Mouse (Mus musculus) hindbrain, postnatal 0 days (tissue): ENCODE results near the gene H2-DMb2. TPM values are rescaled to one million over a fixed set of nuclear protein-coding genes. Genes with fewer than 3 reads are reported as not detected.
A peak's percentile ranks its signal among the peaks of the same experiment; 100 is the strongest.

Experiments
- ATAC-seq: fragments of 200-750 bp; cut with Nextera tagmentation; 2 replicates; pipeline ENCODE4 v1.8.0; 2017; ENCODE audit warnings: mild to moderate bottlenecking, moderate TSS enrichment, moderate library complexity
- DNase-seq: peaks from one replicate; pipeline ENCODE4 v3.0.0-alpha.2; 2015; ENCODE audit warnings: low spot score
- H3K27ac ChIP-seq: fragments of 300-500 bp; sonication (generic); 2 replicates; pipeline ENCODE4 v1.5.1; 2014; ENCODE audit warnings: mild to moderate bottlenecking
- H3K27me3 ChIP-seq: fragments of 300-500 bp; sonication (generic); 2 replicates; pipeline ENCODE4 v1.6.1; 2014; ENCODE audit warnings: low read length, mixed read lengths; ENCODE audit not compliant: insufficient read depth
- H3K36me3 ChIP-seq: fragments of 300-500 bp; sonication (generic); 2 replicates; pipeline ENCODE4 v1.6.1; 2014; ENCODE audit warnings: low read length, mixed read lengths; ENCODE audit not compliant: insufficient read depth
- H3K4me1 ChIP-seq: fragments of 300-500 bp; sonication (generic); 2 replicates; pipeline ENCODE4 v1.6.1; 2014; ENCODE audit warnings: antibody characterized with exemption, low read length, mixed read lengths; ENCODE audit not compliant: insufficient read depth
- H3K4me2 ChIP-seq: fragments of 300-500 bp; sonication (generic); 2 replicates; pipeline ENCODE4 v1.6.1; 2014; ENCODE audit warnings: low read depth, mild to moderate bottlenecking, low read length, moderate library complexity, mixed read lengths
- H3K4me3 ChIP-seq: fragments of 300-500 bp; sonication (generic); 2 replicates; pipeline ENCODE4 v1.5.1; 2014; ENCODE audit warnings: low read length
- H3K9ac ChIP-seq: fragments of 300-500 bp; sonication (generic); replicated peaks from 2 replicates; pipeline ENCODE4 v1.6.1; 2014; ENCODE audit warnings: mild to moderate bottlenecking, low read length, moderate library complexity, mixed read lengths
- H3K9me3 ChIP-seq: fragments of 300-500 bp; sonication (generic); 2 replicates; pipeline ENCODE4 v1.6.1; 2016; ENCODE audit warnings: low read length, mixed read lengths
- CTCF ChIP-seq: IDR thresholded peaks from 2 replicates; pipeline ENCODE4 v1.5.1; 2016; ENCODE audit warnings: antibody characterized with exemption, control low read depth, low read depth
- WGBS: fragments of 180-500 bp; shearing (Covaris S2); extraction: QIAGEN DNeasy Blood & Tissue Kit; methylation state at CpG from one replicate; pipeline ENCODE4 v1.1.7; 2014; 5-methylcytosine and 5-hydroxymethylcytosine counted together
- polyA plus RNA-seq: library from polyadenylated mRNA; unstranded; fragments of >200 nt; fragmentation: Nextera tagmentation; extraction: Ambion mirVana; gene quantifications from 2 replicates; pipeline ENCODE4 v1.2.1, GENCODE M21; 2015
- total RNA-seq: library from RNA; depleted of rRNA; stranded (reverse); fragments of >200 nt; gene quantifications from 2 replicates; pipeline ENCODE4 v1.2.3, GENCODE M21; 2014

H2-DMb2 gene
- total and polyA plus RNA-seq, 2 experiments from 2014 or later, result 0.16 to 0.58 TPM

GRCm38 (mm10) chr17:34127475-34127874 is 15.6 kb upstream of the H2-DMb2 start:
- H3K27me3 ChIP-seq, result no peaks in the 10 kb centered on the region
- no peak overlapping the region for H3K4me2 ChIP-seq
- 32% methylated on average over 6 of the region's 6 CpGs for WGBS
- H3K27ac ChIP-seq, result no peak overlapping the region
- DNase-seq (no peak), ATAC-seq (no peak)
- H3K9ac ChIP-seq, result no peak overlapping the region
- no peaks in the 10 kb centered on the region for H3K4me1 ChIP-seq
- no peaks in the 10 kb centered on the region for H3K9me3 ChIP-seq
- H3K4me3 ChIP-seq, result no peak overlapping the region
- H3K36me3 ChIP-seq, result no peaks in the 10 kb centered on the region
- TF ChIP-seq CTCF, result no peak

DNA sequence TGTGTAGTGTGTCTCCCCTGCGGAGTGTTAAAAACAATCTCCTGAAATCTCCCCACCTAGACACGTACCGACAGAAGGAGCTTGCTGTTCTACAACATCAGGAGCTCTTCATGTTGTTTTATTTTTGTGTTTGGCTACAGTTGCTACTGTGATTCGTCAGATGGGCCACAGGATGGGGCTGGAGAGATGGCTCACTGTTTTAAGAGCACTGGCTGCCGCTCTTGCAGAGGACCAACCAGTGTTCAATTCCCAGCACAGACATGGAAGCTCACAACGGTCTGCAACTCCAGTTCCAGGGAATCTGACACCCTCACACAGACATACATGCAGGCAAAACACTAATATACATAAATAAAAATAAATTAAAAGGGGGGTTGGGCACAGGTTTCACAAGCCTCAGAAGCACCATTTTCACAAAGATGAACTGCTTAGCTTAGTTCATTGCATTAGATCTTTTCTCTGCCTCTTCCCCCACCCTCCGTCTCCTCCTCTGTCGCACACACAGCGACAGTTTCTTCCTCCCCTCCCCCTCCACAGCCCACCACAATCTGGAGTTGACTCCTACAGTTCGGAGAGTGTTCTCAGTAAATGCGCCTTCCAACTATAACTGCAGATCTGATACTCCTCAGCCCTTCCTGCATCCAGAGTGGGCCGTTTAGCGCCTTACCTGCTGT is 14.7 kb upstream of the H2-DMb2 start:
- no peaks in the 10 kb centered on the region for H3K36me3 ChIP-seq
- WGBS, result 22% methylated on average over 13 of the region's 13 CpGs
- DNase-seq, result peak; percentile 30
- no peak overlapping the region for H3K4me3 ChIP-seq
- no peaks in the 10 kb centered on the region for H3K9me3 ChIP-seq
- H3K4me1 ChIP-seq, result no peaks in the 10 kb centered on the region
- H3K27ac ChIP-seq, result no peak overlapping the region
- H3K27me3 ChIP-seq, result no peaks in the 10 kb centered on the region
- no peak overlapping the region for H3K9ac ChIP-seq
- H3K4me2 ChIP-seq, result peak overlapping the region; percentile 1; the same call in 1 of the 2 replicates
- ATAC-seq, result peak; percentile 15; the same call in 1 of the 2 replicates
- TF ChIP-seq CTCF, result peak; percentile 42

DNA sequence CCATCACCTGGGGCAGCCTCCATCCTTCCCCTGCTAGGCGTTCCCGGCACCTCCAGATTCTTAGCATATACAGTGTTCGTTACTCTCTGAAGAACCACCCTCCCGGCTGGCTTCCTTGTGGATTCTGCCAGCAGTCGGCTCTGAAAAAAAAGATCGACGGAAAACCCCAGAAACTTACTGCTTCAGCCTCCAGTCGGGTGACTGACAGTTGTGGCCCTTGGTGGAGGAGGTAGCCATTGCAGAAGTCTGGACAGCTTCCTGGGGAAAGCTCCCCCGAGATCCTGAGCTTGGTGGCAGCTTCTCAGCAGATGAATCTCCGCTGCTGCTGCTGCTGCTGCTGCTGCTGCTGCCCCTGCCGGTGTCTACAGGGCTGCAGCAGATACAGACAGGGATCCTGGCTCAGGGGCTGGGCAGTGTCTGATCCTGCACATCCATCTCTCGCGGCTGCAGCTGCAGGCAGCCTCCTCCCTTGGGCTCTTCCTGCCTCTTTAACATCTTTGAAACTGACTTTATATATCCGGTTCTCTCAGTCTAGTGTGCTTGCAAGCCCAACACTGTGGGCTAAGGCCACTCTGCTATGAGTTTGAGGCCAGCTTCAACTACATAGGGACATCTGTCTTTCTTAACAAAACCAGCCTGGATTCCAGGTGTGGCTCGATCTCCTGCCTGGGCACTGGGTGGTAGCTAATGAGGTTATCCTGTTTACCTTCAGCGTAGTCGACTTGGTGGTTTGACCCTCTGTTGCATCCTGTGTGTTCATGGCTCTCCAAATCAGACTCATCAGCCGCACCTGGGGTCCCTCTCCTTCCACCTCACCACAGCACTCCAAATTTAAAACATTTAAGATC is 13.9 kb upstream of the H2-DMb2 start:
- peak; percentile 39; the same call in 1 of the 2 replicates for TF ChIP-seq CTCF
- H3K4me2 ChIP-seq, result peak overlapping the region; percentile 1; the same call in 1 of the 2 replicates
- H3K36me3 ChIP-seq, result no peaks in the 10 kb centered on the region
- 21% methylated on average over 18 of the region's 18 CpGs for WGBS
- no peaks in the 10 kb centered on the region for H3K4me1 ChIP-seq
- no peaks in the 10 kb centered on the region for H3K9me3 ChIP-seq
- H3K27ac ChIP-seq, result no peak overlapping the region
- H3K27me3 ChIP-seq, result no peaks in the 10 kb centered on the region
- H3K9ac ChIP-seq, result no peak overlapping the region
- H3K4me3 ChIP-seq, result no peak overlapping the region
- DNase-seq, result no peak
- no peak for ATAC-seq

GRCm38 (mm10) chr17:34130073-34130947 is 12.8 kb upstream of the H2-DMb2 start:
- ATAC-seq, result no peak
- WGBS, result 82% methylated on average over 19 of the region's 19 CpGs

GRCm38 (mm10) chr17:34131911-34132310 is 11.2 kb upstream of the H2-DMb2 start:
- Histone ChIP-seq H3K4me2 (no peak overlapping the region), H3K4me3 (no peak overlapping the region), H3K4me1 (no peaks in the 10 kb centered on the region), H3K36me3 (no peaks in the 10 kb centered on the region), H3K27ac (no peak overlapping the region), H3K27me3 (no peaks in the 10 kb centered on the region), H3K9me3 (no peaks in the 10 kb centered on the region), H3K9ac (no peak overlapping the region)
- 70% methylated on average over 7 of the region's 7 CpGs for WGBS
- DNase-seq (no peak), ATAC-seq (no peak)
- no peak for TF ChIP-seq CTCF

More at GRCm38 (mm10) chr17:34130073-34130947, 12.8 kb upstream of the H2-DMb2 start:
- no peak for DNase-seq
- Histone ChIP-seq H3K4me1 (no peaks in the 10 kb centered on the region), H3K4me2 (no peak overlapping the region), H3K9me3 (no peaks in the 10 kb centered on the region), H3K9ac (no peak overlapping the region), H3K27me3 (no peaks in the 10 kb centered on the region), H3K36me3 (no peaks in the 10 kb centered on the region), H3K27ac (no peak overlapping the region), H3K4me3 (no peak overlapping the region)
- no peak for TF ChIP-seq CTCF

GRCm38 (mm10) chr17:34133289-34133688 is 9.8 kb upstream of the H2-DMb2 start:
- Histone ChIP-seq H3K4me3 (no peak overlapping the region), H3K9ac (no peak overlapping the region), H3K9me3 (no peaks in the 10 kb centered on the region), H3K27ac (no peak overlapping the region), H3K36me3 (no peaks in the 10 kb centered on the region), H3K27me3 (peaks cover 8% of the 10 kb centered on the region), H3K4me1 (no peaks in the 10 kb centered on the region), H3K4me2 (no peak overlapping the region)
- peak; percentile 52 for TF ChIP-seq CTCF
- ATAC-seq, result no peak
- peak; percentile 12 for DNase-seq
- 83% methylated on average over 11 of the region's 11 CpGs for WGBS
